Mouse (Mus musculus) kidney, postnatal 25 days (tissue): ENCODE results near the gene Cops6.
A peak's percentile ranks its signal among the peaks of the same experiment; 100 is the strongest.

ENCODE experiments used
- DNase-seq, 2 experiments: peaks; one replicate each; pipeline ENCODE4 v3.0.0; 2021; ENCODE audit warnings: mixed read lengths in 2 of 2

Gene Cops6

GRCm38 (mm10) chr5:138187661-138188306 is 26.9 kb downstream of the Cops6 start:
- peak; percentile 78 to 84 for DNase-seq

GRCm38 (mm10) chr5:138193771-138194727 is 33.2 kb downstream of the Cops6 start, which contains the start of gene Mblac1:
Gene Mblac1, plus strand, starts transcription at chr5:138194314.
- peak; percentile 89 to 90 for DNase-seq

GRCm38 (mm10) chr5:138194755-138195345 is 34.0 kb downstream of the Cops6 start:
- DNase-seq: peak; percentile 17 to 55

- no peak for DNase-seq
Observed at GRCm38 (mm10) chr5:138195463-138195862, 34.6 kb downstream of the Cops6 start.

- DNase-seq: peak in 1 of 2 experiments; percentile 24
Observed at GRCm38 (mm10) chr5:138199576-138199975, 38.7 kb downstream of the Cops6 start.

GRCm38 (mm10) chr5:138202086-138202485 is 41.2 kb downstream of the Cops6 start:
- DNase-seq: no peak

- peak in 1 of 2 experiments; percentile 28 for DNase-seq
Observed at GRCm38 (mm10) chr5:138207253-138207652, 46.4 kb downstream of the Cops6 start.

- no peak for DNase-seq
Observed at GRCm38 (mm10) chr5:138207873-138208272, 47.0 kb downstream of the Cops6 start.
